ENCODE assay signal across 11 mouse cellular contexts in genomic region chr5:14073152-14073551, GRCm38 (mm10). TPM values are rescaled to one million over a fixed set of nuclear protein-coding genes. Genes with fewer than 3 reads are reported as not detected.
DNase-seq lines count a peak whose midpoint lies in the region; TF ChIP-seq lines count a peak whose summit lies in the region.
"Had no signal": no experiment of that assay in that cellular context is flagged by ENCODE, and none has a peak within 500 bp of the region (broad histone marks: within the 10 kb centered on the region; RNA-seq: fewer than 3 reads in every experiment).

No protein-coding gene starts in this region.

- no peak overlapping the region for H3K4me3 ChIP-seq in ES-Bruce4 (ENCODE audit: low read depth, low read length)
- H3K4me3 ChIP-seq: midbrain, embryonic 13.5 days had no signal

- TF ChIP-seq CTCF in ES-Bruce4 (IDR thresholded peaks at IDR 0.05; ENCODE audit: low read depth, low read length): no peak

- H3K27ac ChIP-seq in ES-Bruce4 (ENCODE audit: insufficient read depth, low read length): peak overlapping the region; percentile 38; the same call in 1 of the 2 replicates
- H3K27ac ChIP-seq: midbrain, embryonic 13.5 days had no signal

- peaks cover 10% of the 10 kb centered on the region for H3K9me3 ChIP-seq in ES-Bruce4 (replicated peaks; ENCODE audit: control insufficient read depth, insufficient read depth, low read length, poor library complexity, severe bottlenecking)
- H3K9me3 ChIP-seq: midbrain, embryonic 13.5 days had no signal

- no peak for TF ChIP-seq POLR2A in ES-Bruce4 (IDR thresholded peaks at IDR 0.05; ENCODE audit: insufficient read depth, low read length)

- no peaks in the 10 kb centered on the region for H3K36me3 ChIP-seq in ES-Bruce4 (ENCODE audit: control insufficient read depth, insufficient read depth, low read length, poor library complexity, severe bottlenecking)
- H3K36me3 ChIP-seq: midbrain, embryonic 13.5 days had no signal

- H3K27me3 ChIP-seq in ES-Bruce4 (ENCODE audit: control insufficient read depth, insufficient read depth, low read length, poor library complexity, severe bottlenecking): no peaks in the 10 kb centered on the region
- H3K27me3 ChIP-seq: midbrain, embryonic 13.5 days had no signal

- H3K4me1 ChIP-seq in ES-Bruce4 (ENCODE audit: control insufficient read depth, insufficient read depth, low read length): no peaks in the 10 kb centered on the region
- H3K4me1 ChIP-seq: midbrain, embryonic 13.5 days had no signal

- 0 out of 2 replicates have a peak, but pooled peaks have one; percentile 34 for TF ChIP-seq EP300 in ES-Bruce4 (IDR thresholded peaks at IDR 0.05; ENCODE audit: insufficient read depth, low read depth, low read length)

- no peak overlapping the region for H3K9ac ChIP-seq in ES-Bruce4 (ENCODE audit: low read depth, poor library complexity, severe bottlenecking)
- H3K9ac ChIP-seq: midbrain, embryonic 13.5 days had no signal

- peak; percentile 17 for DNase-seq in heart, adult 8-10 months (ENCODE audit: low spot score)
- DNase-seq in heart, adult 11 months: no peak
- DNase-seq in adrenal gland, postnatal 25 days: peak; percentile 61
- DNase-seq in kidney, postnatal 36 days: peak; percentile 57 to 74
- no peak for DNase-seq in thymus, adult 18-20 months
- no peak for DNase-seq in right cerebral cortex, postnatal 4 days
- DNase-seq in left cerebral cortex, adult 18-20 months (ENCODE audit: low spot score in 2 of 2): no peak
- DNase-seq: layer of hippocampus, postnatal 36 days had no signal

RNA-seq across cellular contexts. Expression of gene Sema3e, which starts 48.1 kb away (rescaled TPM):
- total RNA-seq in heart, adult 8-10 months (2022): under 1 TPM; 0.19 to 0.32 (median 0.23) TPM
- polyA plus RNA-seq in ES-Bruce4 (2011; ENCODE audit: insufficient read depth, insufficient read length, low read depth, missing spikeins): 62.6 and 62.9 TPM in 2 replicates
- total RNA-seq in adrenal gland, postnatal 25 days (2021): 0.21 and 0.48 TPM in 2 replicates
- 10 to 100 TPM; 12.1 to 13.8 TPM for total RNA-seq in left cerebral cortex, adult 18-20 months (2021)
- total RNA-seq: common myeloid progenitor, adult 5-6 weeks had no signal

Comparison
In these comparisons a context has a peak if more than half of its experiments do, and no peak if none do; other contexts are left out.
1. DNase-seq: peak in heart, adult 8-10 months (single experiment), adrenal gland, postnatal 25 days (single experiment) and kidney, postnatal 36 days (2 of 2); none in heart, adult 11 months (single experiment), thymus, adult 18-20 months (0 of 2), right cerebral cortex, postnatal 4 days (single experiment) and left cerebral cortex, adult 18-20 months (0 of 2).